Mouse (Mus musculus) MEL (cell line): ENCODE data around the gene Tmem255b. TPM values are rescaled to one million over a fixed set of nuclear protein-coding genes. Genes with fewer than 3 reads are reported as not detected.

Experiments
- DNase-seq: peaks from one replicate; pipeline ENCODE4 v3.0.0; 2011; ENCODE audit warnings: low read depth, low spot score
- H3K27ac ChIP-seq: 2 replicates; pipeline ENCODE4 v1.5.1; 2012; ENCODE audit warnings: low read depth, mild to moderate bottlenecking, control low read depth, low read length, moderate library complexity; ENCODE audit not compliant: control insufficient read depth
- H3K27me3 ChIP-seq, 2 experiments: fragments of 150-350 bp in 1 of 2; sonication (generic) in 1 of 2; 2 replicates each; pipeline ENCODE4 v1.6.1; 2012; ENCODE audit warnings: low read length in 2 of 2, mild to moderate bottlenecking in 2 of 2, improper control_type of control experiment in 1 of 2, moderate library complexity in 1 of 2; ENCODE audit not compliant: insufficient read depth in 2 of 2, control insufficient read depth in 1 of 2
- H3K36me3 ChIP-seq, 2 experiments: 2 replicates each; pipeline ENCODE4 v1.6.1; 2012 to 2014; ENCODE audit warnings: low read length in 2 of 2, improper control_type of control experiment in 1 of 2, inconsistent platforms in 1 of 2, mild to moderate bottlenecking in 1 of 2; ENCODE audit not compliant: insufficient read depth in 2 of 2, control insufficient read depth in 1 of 2
- H3K4me1 ChIP-seq, 2 experiments: fragments of 150-350 bp in 1 of 2; sonication (generic) in 1 of 2; 2 replicates each; pipeline ENCODE4 v1.6.1; 2012; ENCODE audit warnings: low read length in 2 of 2, improper control_type of control experiment in 1 of 2, mild to moderate bottlenecking in 1 of 2; ENCODE audit not compliant: insufficient read depth in 2 of 2, control insufficient read depth in 1 of 2
- H3K4me3 ChIP-seq, 2 experiments: fragments of 150-350 bp in 1 of 2; sonication (generic) in 1 of 2; 2 replicates each; pipeline ENCODE4 v1.5.1; 2012; ENCODE audit warnings: low read depth in 2 of 2, low read length in 2 of 2, mild to moderate bottlenecking in 2 of 2, moderate library complexity in 2 of 2, control low read depth in 1 of 2, improper control_type of control experiment in 1 of 2; ENCODE audit not compliant: control insufficient read depth in 1 of 2, insufficient read depth in 1 of 2
- H3K79me2 ChIP-seq: 2 replicates; pipeline ENCODE4 v1.6.1; 2012; ENCODE audit warnings: mild to moderate bottlenecking, low read length, moderate library complexity; ENCODE audit not compliant: control insufficient read depth, poor library complexity, insufficient read depth
- H3K9ac ChIP-seq: 2 replicates; pipeline ENCODE4 v1.6.1; 2012; ENCODE audit warnings: low read depth, mild to moderate bottlenecking, control low read depth, low read length, moderate library complexity; ENCODE audit not compliant: control insufficient read depth, poor library complexity, severe bottlenecking
- H3K9me3 ChIP-seq: fragments of 150-350 bp; sonication (generic); replicated peaks from 2 replicates; pipeline ENCODE4 v1.6.1; 2012; ENCODE audit warnings: mild to moderate bottlenecking, low read length, improper control_type of control experiment, moderate library complexity; ENCODE audit not compliant: insufficient read depth
- CHD1 ChIP-seq: IDR thresholded peaks from 2 replicates; pipeline ENCODE4 v1.6.1; 2012; ENCODE audit warnings: low read depth, mild to moderate bottlenecking, inconsistent platforms, low read length, improper control_type of control experiment
- CTCF ChIP-seq, 3 experiments: IDR thresholded peaks in 2 of 3; conservative IDR thresholded peaks in 1 of 3; 2 replicates each; pipeline ENCODE4 v1.5.1; 2011 to 2012; ENCODE audit warnings: low read length in 3 of 3, low read depth in 2 of 3, mild to moderate bottlenecking in 2 of 3, improper control_type of control experiment in 1 of 3, inconsistent platforms in 1 of 3, mixed read lengths in 1 of 3, moderate library complexity in 1 of 3; ENCODE audit not compliant: control insufficient read depth in 1 of 3, insufficient read depth in 1 of 3, poor library complexity in 1 of 3, severe bottlenecking in 1 of 3
- E2F4 ChIP-seq: IDR thresholded peaks from 2 replicates; pipeline ENCODE4 v1.6.1; 2011; ENCODE audit warnings: low read depth, low read length, improper control_type of control experiment, borderline replicate concordance
- ELF1 ChIP-seq: IDR thresholded peaks from 2 replicates; pipeline ENCODE4 v1.6.1; 2014; ENCODE audit warnings: low read depth, mild to moderate bottlenecking, inconsistent platforms, low read length, improper control_type of control experiment, moderate library complexity
- EP300 ChIP-seq, 2 experiments: IDR thresholded peaks; 2 replicates each; pipeline ENCODE4 v1.6.1; 2011; ENCODE audit warnings: improper control_type of control experiment in 2 of 2, low read length in 2 of 2, low read depth in 1 of 2, mild to moderate bottlenecking in 1 of 2
- ETS1 ChIP-seq: IDR thresholded peaks from 2 replicates; pipeline ENCODE4 v1.6.1; 2012; ENCODE audit warnings: low read depth, mild to moderate bottlenecking, inconsistent platforms, low read length, improper control_type of control experiment, moderate library complexity
- GATA1 ChIP-seq: IDR thresholded peaks from 2 replicates; pipeline ENCODE4 v1.6.1; 2011; ENCODE audit warnings: low read depth, low read length, improper control_type of control experiment
- JUND ChIP-seq: IDR thresholded peaks from 2 replicates; pipeline ENCODE4 v1.6.1; 2011; ENCODE audit warnings: low read depth, mild to moderate bottlenecking, improper control_type of control experiment, low read length
- KAT2A ChIP-seq: conservative IDR thresholded peaks from 2 replicates; pipeline ENCODE4 v1.6.1; 2012; ENCODE audit warnings: low read depth, low read length, improper control_type of control experiment, inconsistent platforms
- MAFK ChIP-seq: IDR thresholded peaks from 2 replicates; pipeline ENCODE4 v1.6.1; 2011; ENCODE audit warnings: low read depth, mild to moderate bottlenecking, low read length, improper control_type of control experiment, borderline replicate concordance
- MAX ChIP-seq: IDR thresholded peaks from 2 replicates; pipeline ENCODE4 v1.6.1; 2011; ENCODE audit warnings: low read length, improper control_type of control experiment
- MAZ ChIP-seq: IDR thresholded peaks from 2 replicates; pipeline ENCODE4 v1.6.1; 2012; ENCODE audit warnings: low read depth, mild to moderate bottlenecking, inconsistent platforms, low read length, improper control_type of control experiment
- MYB ChIP-seq: IDR thresholded peaks from 2 replicates; pipeline ENCODE4 v1.6.1; 2011; ENCODE audit warnings: mild to moderate bottlenecking, low read depth, low read length, improper control_type of control experiment
- MYC ChIP-seq: IDR thresholded peaks from 2 replicates; pipeline ENCODE4 v1.6.1; 2011; ENCODE audit warnings: low read depth, mild to moderate bottlenecking, low read length, improper control_type of control experiment, moderate library complexity
- NRF1 ChIP-seq: IDR thresholded peaks from 2 replicates; pipeline ENCODE4 v1.6.1; 2014; ENCODE audit warnings: low read depth, mild to moderate bottlenecking, inconsistent platforms, low read length, improper control_type of control experiment, moderate library complexity; ENCODE audit not compliant: poor library complexity, insufficient read depth, severe bottlenecking
- POLR2AphosphoS2 ChIP-seq: IDR thresholded peaks from 2 replicates; pipeline ENCODE4 v1.6.1; 2011; ENCODE audit warnings: low read length, improper control_type of control experiment
- SIN3A ChIP-seq: IDR thresholded peaks from 2 replicates; pipeline ENCODE4 v1.6.1; 2012; ENCODE audit warnings: low read length, improper control_type of control experiment, inconsistent platforms
- SMC3 ChIP-seq: IDR thresholded peaks from 2 replicates; pipeline ENCODE4 v1.6.1; 2011; ENCODE audit warnings: low read depth, low read length, improper control_type of control experiment
- TAL1 ChIP-seq: IDR thresholded peaks from 2 replicates; pipeline ENCODE4 v1.6.1; 2012; ENCODE audit warnings: mild to moderate bottlenecking, inconsistent platforms, low read length, moderate library complexity, mixed read lengths
- TBP ChIP-seq: IDR thresholded peaks from 2 replicates; pipeline ENCODE4 v1.8.0; 2011; ENCODE audit warnings: low read depth, low read length, improper control_type of control experiment
- USF1 ChIP-seq: IDR thresholded peaks from 2 replicates; pipeline ENCODE4 v1.6.1; 2014; ENCODE audit warnings: low read depth, mild to moderate bottlenecking, inconsistent platforms, low read length, improper control_type of control experiment, moderate library complexity
- USF2 ChIP-seq, 2 experiments: IDR thresholded peaks; 2 replicates each; pipeline ENCODE4 v1.6.1; 2011 to 2012; ENCODE audit warnings: improper control_type of control experiment in 2 of 2, low read length in 2 of 2, borderline replicate concordance in 1 of 2, inconsistent platforms in 1 of 2, low read depth in 1 of 2, mild to moderate bottlenecking in 1 of 2; ENCODE audit not compliant: insufficient read depth in 1 of 2
- ZKSCAN1 ChIP-seq: IDR thresholded peaks from 2 replicates; pipeline ENCODE4 v1.6.1; 2012; ENCODE audit warnings: low read depth, mild to moderate bottlenecking, inconsistent platforms, low read length, improper control_type of control experiment, moderate library complexity
- ZMIZ1 ChIP-seq: IDR thresholded peaks from 2 replicates; pipeline ENCODE4 v1.6.1; 2012; ENCODE audit warnings: low read depth, mild to moderate bottlenecking, inconsistent platforms, low read length, improper control_type of control experiment, moderate library complexity
- ZNF384 ChIP-seq: IDR thresholded peaks from 2 replicates; pipeline ENCODE4 v1.6.1; 2012; ENCODE audit warnings: low read depth, mild to moderate bottlenecking, inconsistent platforms, low read length, improper control_type of control experiment
- polyA plus RNA-seq, 2 experiments: library from polyadenylated mRNA; stranded (reverse) in 1 of 2; unstranded in 1 of 2; fragments of >175 nt in 1 of 2; fragments of >200 nt in 1 of 2; gene quantifications; 2 replicates each; pipeline versions ENCODE4 v1.2.1 to v1.2.4; 2012; ENCODE audit warnings: low replicate concordance in 2 of 2, low read depth in 1 of 2; ENCODE audit not compliant: insufficient read length in 2 of 2, insufficient read depth in 1 of 2, missing spikeins in 1 of 2
- total RNA-seq: library from RNA; depleted of rRNA; stranded (reverse); fragments of 300-350 nt; gene quantifications from 2 replicates; pipeline ENCODE4 v1.2.3, GENCODE M21; 2012

Tmem255b gene
- total and polyA plus RNA-seq, 3 experiments, result not detected

DNA sequence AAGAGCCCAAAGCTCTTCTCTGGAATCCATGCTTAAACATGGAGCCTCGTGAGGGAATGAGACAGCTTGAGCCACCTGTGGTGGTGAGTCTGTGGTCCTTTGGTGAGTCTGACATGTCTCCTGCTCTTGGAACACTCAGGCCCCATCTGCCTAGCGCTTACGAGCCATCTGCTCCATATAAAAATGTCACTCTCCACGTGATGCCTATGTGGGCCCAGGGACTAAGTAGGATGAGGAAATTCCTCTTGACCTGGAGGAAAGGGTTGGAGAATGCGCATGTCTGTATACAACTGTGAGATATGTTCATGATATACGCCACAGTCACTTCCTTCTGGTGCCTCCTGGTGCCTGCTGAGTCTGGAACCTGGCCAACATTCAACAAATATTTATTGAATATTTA lies 77.7 kb downstream of the Tmem255b start:
- Histone ChIP-seq H3K4me1 (peaks cover 20 to 29% of the 10 kb centered on the region in 2 experiments), H3K9me3 (no peaks in the 10 kb centered on the region), H3K9ac (no peak overlapping the region), H3K79me2 (no peaks in the 10 kb centered on the region), H3K27ac (no peak overlapping the region), H3K36me3 (peaks cover 0 to 22% of the 10 kb centered on the region in 2 experiments; a peak in 2 of 4 replicates), H3K27me3 (no peaks in the 10 kb centered on the region), H3K4me3 (no peak overlapping the region)
- peak; percentile 57 for DNase-seq
- no peak for TF ChIP-seq MAFK
- TF ChIP-seq ZNF384, result no peak
- peak; percentile 39; the same call in 1 of the 2 replicates for TF ChIP-seq ETS1
- no peak for TF ChIP-seq ZMIZ1
- TF ChIP-seq CHD1, result no peak
- TF ChIP-seq NRF1, result peak; percentile 56; the same call in 1 of the 2 replicates
- peak; percentile 38; the same call in 1 of the 2 replicates for TF ChIP-seq MYC
- TF ChIP-seq USF1, result peak; percentile 51; the same call in 1 of the 2 replicates
- TF ChIP-seq MYB, result no peak
- TF ChIP-seq CTCF (IDR thresholded peaks at IDR 0.05 in 2 of 3, conservative IDR thresholded peaks at IDR 0.05 in 1 of 3; ENCODE audit: control insufficient read depth in 1 of 3, insufficient read depth in 1 of 3, low read depth in 2 of 3, low read length in 3 of 3, poor library complexity in 1 of 3, severe bottlenecking in 1 of 3), result no peak
- TF ChIP-seq JUND, result no peak
- TF ChIP-seq SIN3A, result peak; percentile 34; the same call in 1 of the 2 replicates
- no peak for TF ChIP-seq MAZ
- TF ChIP-seq ELF1, result no peak
- TF ChIP-seq SMC3, result no peak
- TF ChIP-seq POLR2AphosphoS2, result no peak
- TF ChIP-seq EP300 (IDR thresholded peaks at IDR 0.05; ENCODE audit: low read depth in 1 of 2, low read length in 2 of 2), result no peak
- no peak for TF ChIP-seq TAL1
- no peak for TF ChIP-seq E2F4
- no peak for TF ChIP-seq ZKSCAN1
- TF ChIP-seq MAX, result no peak; the same call in 1 of the 2 replicates
- TF ChIP-seq USF2 (IDR thresholded peaks at IDR 0.05; ENCODE audit: borderline replicate concordance in 1 of 2, insufficient read depth in 1 of 2, low read depth in 1 of 2, low read length in 2 of 2), result no peak
- TF ChIP-seq TBP, result no peak
- TF ChIP-seq GATA1, result no peak
- no peak for TF ChIP-seq KAT2A
